Mouse (Mus musculus) adrenal gland, adult 8-10 months (tissue): ENCODE data around the gene Paqr6. TPM values are rescaled to one million over a fixed set of nuclear protein-coding genes. Genes with fewer than 3 reads are reported as not detected.
"Not testable (repeated sequence)": the region's sequence is repeated elsewhere in the genome, so short reads cannot be mapped to it uniquely, and the experiment has no call there.

Source experiments
- DNase-seq: peaks from one replicate; pipeline ENCODE4 v3.0.0; 2022
- total RNA-seq, 4 experiments: library from RNA; stranded (reverse); gene quantifications; 2 replicates each; pipeline ENCODE4 v1.2.4; 2022

The Paqr6 gene
- total RNA-seq, 4 experiments from 2014 or later: 4.1 to 6.9 (median 5.4) TPM

DNA sequence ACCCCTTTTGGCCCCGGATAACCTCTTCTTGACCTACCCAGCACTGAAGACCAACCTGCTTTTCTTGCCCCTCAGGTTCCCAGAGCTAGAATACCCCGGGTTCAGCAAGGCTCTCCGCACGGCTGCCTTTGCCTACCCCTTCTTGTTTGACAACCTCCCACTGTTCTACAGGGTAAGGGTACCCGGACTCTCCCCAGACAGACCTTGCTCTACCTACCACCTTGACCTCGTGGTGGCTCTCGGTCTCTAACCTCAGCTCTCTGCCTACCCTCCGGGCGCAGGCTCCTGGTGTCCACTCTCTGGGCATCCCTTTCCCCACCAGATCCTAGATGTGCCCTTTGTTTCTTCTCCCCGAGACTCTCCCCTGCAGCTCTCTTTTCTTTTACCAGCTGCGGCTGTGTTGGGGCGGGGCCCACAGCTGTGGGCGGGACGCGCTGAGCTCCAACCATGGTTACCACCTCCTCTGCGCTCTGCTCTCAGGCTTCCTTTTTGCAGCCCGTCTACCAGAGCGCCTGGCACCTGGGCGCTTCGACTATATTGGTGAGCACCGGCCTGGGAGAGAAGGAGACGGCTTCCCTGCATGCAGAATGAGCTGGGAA lies 2.5 kb downstream of the Paqr6 start:
- not testable (repeated sequence) for DNase-seq

GRCm38 (mm10) chr3:88367517-88367916 lies 3.1 kb downstream of the Paqr6 start:
- DNase-seq: not testable (repeated sequence)

DNA sequence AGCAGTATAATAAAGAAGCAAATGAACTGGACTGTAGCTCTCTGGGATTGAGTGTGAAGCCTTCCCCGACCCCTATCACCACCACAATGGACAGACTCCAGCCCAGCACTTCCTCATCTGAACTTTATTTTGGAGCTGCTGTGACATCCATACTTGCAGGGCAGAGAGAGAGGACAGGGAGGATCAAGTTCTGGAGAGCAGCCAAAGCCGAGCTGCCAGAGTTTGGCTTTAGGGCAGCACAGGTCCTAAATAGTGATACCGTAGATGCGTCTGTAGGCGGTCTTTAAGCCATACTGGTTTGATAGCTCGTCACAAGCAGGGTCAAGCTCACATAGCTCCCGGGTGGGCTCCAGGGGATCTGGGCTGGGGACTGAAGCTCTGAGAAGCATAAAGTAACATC lies 4.1 kb downstream of the Paqr6 start:
- DNase-seq: not testable (repeated sequence)

DNA sequence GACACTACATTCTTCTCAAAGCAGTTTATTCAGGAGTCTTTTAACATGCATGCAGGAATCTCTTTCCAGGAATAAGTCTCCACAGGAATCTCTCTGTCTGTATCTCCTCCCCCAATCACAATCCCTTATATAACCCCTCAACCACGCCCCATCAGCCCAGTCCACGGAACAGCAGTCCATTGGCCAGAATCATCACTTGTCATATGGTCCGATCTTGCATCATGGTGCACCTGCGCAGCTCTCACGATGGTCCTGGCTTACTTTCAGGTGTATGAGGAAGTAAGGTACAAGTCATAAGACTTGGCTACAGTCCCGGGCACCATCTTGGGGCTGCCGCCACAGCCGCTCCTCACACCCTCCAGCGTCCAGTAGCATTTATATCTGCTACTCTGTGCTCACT lies 8.3 kb downstream of the Paqr6 start, which contains the start of gene Bglap3:
TSS of gene Bglap3 (minus strand) at position 101 of the 400 bp plus-strand sequence.
- DNase-seq: not testable (repeated sequence)

DNA sequence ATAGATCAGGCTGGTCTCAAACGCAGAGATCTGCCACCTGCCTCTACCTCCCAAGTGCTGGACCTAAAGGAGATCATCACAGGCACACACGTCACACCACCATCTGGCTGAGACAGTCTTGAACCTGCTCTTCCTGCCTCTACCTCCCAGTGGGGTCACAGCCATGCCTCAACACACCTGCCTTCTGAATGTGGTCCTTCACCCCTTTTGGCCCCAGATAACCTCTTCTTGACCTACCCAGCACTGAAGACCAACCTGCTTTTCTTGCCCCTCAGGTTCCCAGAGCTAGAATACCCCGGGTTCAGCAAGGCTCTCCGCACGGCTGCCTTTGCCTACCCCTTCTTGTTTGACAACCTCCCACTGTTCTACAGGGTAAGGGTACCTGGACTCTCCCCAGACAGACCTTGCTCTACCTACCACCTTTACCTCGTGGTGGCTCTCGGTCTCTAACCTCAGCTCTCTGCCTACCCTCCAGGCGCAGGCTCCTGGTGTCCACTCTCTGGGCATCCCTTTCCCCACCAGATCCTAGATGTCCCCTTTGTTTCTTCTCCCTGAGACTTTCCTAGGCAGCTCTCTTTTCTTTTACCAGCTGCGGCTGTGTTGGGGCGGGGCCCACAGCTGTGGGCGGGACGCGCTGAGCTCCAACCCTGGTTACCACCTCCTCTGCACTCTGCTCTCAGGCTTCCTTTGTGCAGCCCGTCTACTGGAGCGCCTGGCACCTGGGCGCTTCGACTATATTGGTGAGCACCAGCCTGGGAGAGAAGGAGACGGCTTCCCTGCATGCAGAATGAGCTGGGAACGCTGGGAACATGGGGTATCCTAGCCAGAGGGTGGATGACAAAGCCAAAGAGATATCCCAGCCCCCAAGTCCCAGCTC lies 11.6 kb downstream of the Paqr6 start:
- DNase-seq: not testable (repeated sequence)

- not testable (repeated sequence) for DNase-seq
Measured at GRCm38 (mm10) chr3:88376644-88377043, 12.3 kb downstream of the Paqr6 start.

- DNase-seq: not testable (repeated sequence)
Measured at GRCm38 (mm10) chr3:88378599-88378998, 14.2 kb downstream of the Paqr6 start, which contains the start of gene Bglap2. Gene Bglap2, minus strand, starts transcription at chr3:88378699.

DNA sequence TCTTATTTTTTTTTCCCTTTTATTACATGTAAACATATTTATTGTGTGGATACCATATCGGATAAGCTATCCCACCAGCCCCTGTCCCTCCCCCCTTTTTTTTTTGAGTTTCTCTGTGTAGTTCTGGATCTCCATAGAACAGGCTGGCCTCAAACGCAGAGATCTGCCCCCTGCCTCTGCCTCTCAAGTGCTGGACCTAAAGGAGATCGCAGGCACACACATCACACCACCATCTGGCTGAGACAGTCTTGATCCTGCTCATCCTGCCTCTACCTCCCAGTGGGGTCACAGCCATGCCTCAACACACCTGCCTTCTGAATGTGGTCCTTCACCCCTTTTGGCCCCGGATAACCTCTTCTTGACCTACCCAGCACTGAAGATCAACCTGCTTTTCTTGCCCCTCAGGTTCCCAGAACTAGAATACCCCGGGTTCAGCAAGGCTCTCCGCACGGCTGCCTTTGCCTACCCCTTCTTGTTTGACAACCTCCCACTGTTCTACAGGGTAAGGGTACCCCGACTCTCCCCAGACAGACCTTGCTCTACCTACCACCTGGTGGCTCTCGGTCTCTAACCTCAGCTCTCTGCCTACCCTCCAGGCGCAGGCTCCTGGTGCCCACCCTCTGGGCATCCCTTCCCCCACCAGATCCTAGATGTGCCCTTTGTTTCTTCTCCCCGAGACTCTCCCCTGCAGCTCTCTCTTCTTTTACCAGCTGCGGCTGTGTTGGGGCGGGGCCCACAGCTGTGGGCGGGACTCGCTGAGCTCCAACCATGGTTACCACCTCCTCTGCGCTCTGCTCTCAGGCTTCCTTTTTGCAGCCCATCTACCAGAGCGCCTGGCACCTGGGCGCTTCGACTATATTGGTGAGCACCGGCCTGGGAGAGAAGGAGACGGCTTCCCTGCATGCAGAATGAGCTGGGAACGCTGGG lies 17.3 kb downstream of the Paqr6 start:
- not testable (repeated sequence) for DNase-seq

DNA sequence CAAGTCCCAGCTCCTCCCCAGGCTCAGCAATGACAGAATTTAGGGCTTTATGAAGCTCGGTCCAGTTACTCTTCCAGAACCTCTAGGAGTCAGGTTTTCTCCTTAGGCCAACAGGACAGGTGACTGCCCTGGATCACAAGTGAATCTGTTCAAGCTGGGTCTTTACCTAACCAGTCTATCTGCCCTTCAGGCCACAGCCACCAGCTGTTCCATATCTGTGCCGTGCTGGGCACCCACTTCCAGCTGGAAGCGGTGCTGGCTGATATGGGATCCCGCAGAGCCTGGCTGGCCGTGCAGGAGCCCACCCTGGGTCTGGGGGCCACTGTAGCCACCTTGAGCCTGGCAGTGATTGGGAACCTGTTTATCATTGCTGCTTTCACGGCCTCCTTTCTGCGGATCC lies 18.0 kb downstream of the Paqr6 start:
- DNase-seq: not testable (repeated sequence)

GRCm38 (mm10) chr3:88384364-88384763 lies 20.0 kb downstream of the Paqr6 start, which contains the start of gene Bglap:
Gene Bglap, minus strand, starts transcription at chr3:88384464.
- no peak for DNase-seq

- no peak for DNase-seq
Measured at GRCm38 (mm10) chr3:88393776-88394375, 29.5 kb downstream of the Paqr6 start.

GRCm38 (mm10) chr3:88395288-88395687 lies 30.9 kb downstream of the Paqr6 start:
- DNase-seq: no peak

- no peak for DNase-seq
Measured at GRCm38 (mm10) chr3:88395742-88396141, 31.4 kb downstream of the Paqr6 start.

DNA sequence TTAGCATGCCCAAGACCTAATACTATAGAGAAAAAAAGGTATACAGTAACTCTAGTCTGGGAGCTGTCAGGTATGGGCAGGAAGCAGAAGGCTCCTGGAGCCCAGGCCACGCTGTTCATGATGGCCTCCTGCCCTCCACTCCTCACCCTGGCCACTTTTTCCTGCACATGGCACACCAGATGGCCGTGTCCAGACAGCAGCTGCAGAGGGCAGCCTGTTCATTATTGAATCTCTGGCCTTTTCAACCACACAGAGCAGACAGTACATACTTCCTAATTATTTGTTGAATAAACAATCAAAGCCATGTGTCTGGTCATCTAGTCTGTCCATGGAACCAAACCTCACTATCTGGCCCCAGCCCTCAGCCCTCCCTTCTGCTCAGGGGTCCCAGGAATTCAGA lies 34.3 kb downstream of the Paqr6 start:
- no peak for DNase-seq

GRCm38 (mm10) chr3:88403522-88404230 lies 39.3 kb downstream of the Paqr6 start:
- no peak for DNase-seq

DNA sequence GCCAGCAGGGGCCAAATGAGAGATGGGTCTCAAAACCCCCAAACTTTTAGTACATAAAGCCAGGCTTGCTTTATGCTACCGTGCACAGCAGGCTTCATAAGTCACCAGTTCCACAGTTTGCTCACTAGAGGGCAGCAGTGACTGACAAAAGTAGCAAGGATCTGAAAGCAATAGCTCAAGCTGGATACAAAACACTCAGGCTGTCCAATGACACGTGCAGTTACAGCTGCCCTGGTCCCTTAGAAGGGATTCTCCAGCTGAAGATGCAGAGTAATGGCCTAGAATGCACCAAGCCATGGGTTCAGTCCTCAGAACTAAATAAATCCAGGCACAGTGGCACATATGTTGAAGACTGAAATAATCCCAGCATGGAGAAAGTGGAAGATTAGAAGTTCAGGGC lies 42.7 kb downstream of the Paqr6 start:
- DNase-seq: peak; percentile 61

- no peak for DNase-seq
Measured at GRCm38 (mm10) chr3:88407529-88407928, 43.1 kb downstream of the Paqr6 start.

GRCm38 (mm10) chr3:88408953-88409352 lies 44.6 kb downstream of the Paqr6 start:
- no peak for DNase-seq

- DNase-seq: peak; percentile 92
Measured at GRCm38 (mm10) chr3:88409741-88410644, 45.6 kb downstream of the Paqr6 start, which contains the start of gene Pmf1. Gene Pmf1, minus strand, starts transcription at chr3:88410331.

DNA sequence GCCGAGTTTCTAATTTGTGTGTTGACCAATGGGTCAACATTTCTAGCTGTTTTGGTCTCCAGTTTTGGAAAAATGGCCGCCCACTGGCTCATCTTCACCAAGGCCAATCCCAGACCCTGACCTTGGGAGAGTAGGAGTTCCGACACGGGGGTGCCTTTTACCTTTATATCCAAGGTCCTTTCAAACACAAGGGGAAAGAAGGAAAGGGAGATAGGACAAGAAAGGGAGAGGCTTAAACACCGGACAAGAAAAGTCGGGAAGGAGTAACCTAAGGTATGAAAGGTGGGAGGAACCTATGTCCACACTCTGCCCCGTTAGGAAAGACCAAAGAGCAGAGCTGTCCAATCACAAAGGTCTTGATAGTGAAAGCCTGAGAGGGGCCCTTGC lies 46.3 kb downstream of the Paqr6 start:
- no peak for DNase-seq
